Mouse (Mus musculus): Measurements from ENCODE around the gene Cldn20. TPM values are rescaled to one million over a fixed set of nuclear protein-coding genes. Genes with fewer than 3 reads are reported as not detected.

The Cldn20 gene
- total and polyA plus RNA-seq, 3 experiments: 0.31 to 0.52 TPM; not detected in 1

DNA sequence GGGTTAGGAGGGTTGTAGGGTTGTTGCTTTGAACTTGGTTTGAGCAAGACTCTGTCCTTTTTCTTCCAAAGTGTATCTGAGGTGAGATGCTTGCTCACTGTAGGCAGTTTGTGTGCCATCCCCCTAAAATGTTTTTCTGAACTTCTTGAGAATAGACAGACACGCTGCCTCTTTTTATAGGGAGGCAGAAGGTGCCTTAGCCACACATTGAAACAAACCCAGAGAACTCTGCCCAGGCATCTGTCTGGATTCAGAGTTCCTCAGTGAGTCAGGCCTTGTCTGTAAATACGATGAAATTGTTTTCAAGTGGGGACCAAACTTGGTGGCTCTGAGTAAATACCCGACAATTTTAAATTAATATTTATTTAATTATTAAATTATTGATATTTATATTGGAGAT lies 33.8 kb upstream of the Cldn20 start:
- no peak for DNase-seq (ENCODE audit: low read depth, low spot score)
- Histone ChIP-seq H3K4me1 (ENCODE audit: control insufficient read depth in 1 of 2, insufficient read depth in 2 of 2, low read length in 2 of 2) (0 out of 4 replicates have a peak, but pooled peaks cover 0 to 2% of the 10 kb centered on the region in 2 experiments), H3K9ac (ENCODE audit: control insufficient read depth, low read depth, low read length, poor library complexity, severe bottlenecking) (no peak overlapping the region), H3K27ac (ENCODE audit: control insufficient read depth, low read depth, low read length) (no peak overlapping the region), H3K27me3 (ENCODE audit: control insufficient read depth in 1 of 2, insufficient read depth in 2 of 2, low read length in 2 of 2) (no peaks in the 10 kb centered on the region), H3K4me3 (ENCODE audit: control insufficient read depth in 1 of 2, insufficient read depth in 1 of 2, low read depth in 2 of 2, low read length in 2 of 2) (no peak overlapping the region), H3K36me3 (ENCODE audit: control insufficient read depth in 1 of 2, insufficient read depth in 2 of 2, low read length in 2 of 2) (no peaks in the 10 kb centered on the region), H3K79me2 (ENCODE audit: control insufficient read depth, insufficient read depth, low read length, poor library complexity) (no peaks in the 10 kb centered on the region), H3K9me3 (replicated peaks; ENCODE audit: insufficient read depth, low read length) (no peaks in the 10 kb centered on the region)
- TF ChIP-seq NELFE (IDR thresholded peaks at IDR 0.05; ENCODE audit: low read depth, low read length) (no peak), SMC3 (IDR thresholded peaks at IDR 0.05; ENCODE audit: low read depth, low read length) (no peak), POLR2AphosphoS2 (IDR thresholded peaks at IDR 0.05; ENCODE audit: low read length) (no peak), ZKSCAN1 (IDR thresholded peaks at IDR 0.05; ENCODE audit: low read depth, low read length) (no peak), GABPA (IDR thresholded peaks at IDR 0.05; ENCODE audit: low read depth, low read length) (no peak)

DNA sequence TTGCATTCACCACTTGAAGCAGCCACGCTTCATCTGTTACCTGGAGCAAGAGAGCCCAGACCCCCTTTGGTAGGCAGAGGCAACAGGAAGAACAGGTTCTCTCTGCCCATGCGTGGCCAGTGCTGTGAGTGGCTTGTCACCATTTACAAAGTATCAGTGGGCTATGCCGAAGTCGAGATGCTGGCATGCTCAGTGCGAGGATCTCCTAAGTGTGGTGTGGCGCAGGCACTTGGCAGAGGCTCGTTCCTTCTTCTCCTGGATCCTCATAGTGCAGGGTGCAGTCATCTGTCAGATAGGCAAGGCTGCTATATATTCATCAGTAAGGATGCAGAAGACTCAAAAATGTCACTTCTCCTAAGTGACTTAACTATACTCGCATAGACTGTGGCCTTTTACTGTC lies 32.9 kb upstream of the Cldn20 start:
- Histone ChIP-seq H3K4me1 (ENCODE audit: control insufficient read depth in 1 of 2, insufficient read depth in 2 of 2, low read length in 2 of 2) (0 out of 4 replicates have a peak, but pooled peaks cover 0 to 2% of the 10 kb centered on the region in 2 experiments), H3K27ac (ENCODE audit: control insufficient read depth, low read depth, low read length) (no peak overlapping the region), H3K9me3 (replicated peaks; ENCODE audit: insufficient read depth, low read length) (no peaks in the 10 kb centered on the region), H3K36me3 (ENCODE audit: control insufficient read depth in 1 of 2, insufficient read depth in 2 of 2, low read length in 2 of 2) (no peaks in the 10 kb centered on the region), H3K27me3 (ENCODE audit: control insufficient read depth in 1 of 2, insufficient read depth in 2 of 2, low read length in 2 of 2) (no peaks in the 10 kb centered on the region), H3K79me2 (ENCODE audit: control insufficient read depth, insufficient read depth, low read length, poor library complexity) (no peaks in the 10 kb centered on the region), H3K9ac (ENCODE audit: control insufficient read depth, low read depth, low read length, poor library complexity, severe bottlenecking) (no peak overlapping the region), H3K4me3 (ENCODE audit: control insufficient read depth in 1 of 2, insufficient read depth in 1 of 2, low read depth in 2 of 2, low read length in 2 of 2) (no peak overlapping the region)
- TF ChIP-seq NRF1 (IDR thresholded peaks at IDR 0.05; ENCODE audit: insufficient read depth, low read depth, low read length, poor library complexity, severe bottlenecking) (no peak), JUND (IDR thresholded peaks at IDR 0.05; ENCODE audit: low read depth, low read length) (no peak), CHD1 (IDR thresholded peaks at IDR 0.05; ENCODE audit: low read depth, low read length) (no peak), ZMIZ1 (IDR thresholded peaks at IDR 0.05; ENCODE audit: low read depth, low read length) (no peak), SIN3A (IDR thresholded peaks at IDR 0.05; ENCODE audit: low read length) (no peak), CHD2 (IDR thresholded peaks at IDR 0.05; ENCODE audit: low read length) (no peak), GABPA (IDR thresholded peaks at IDR 0.05; ENCODE audit: low read depth, low read length) (no peak), MXI1 (IDR thresholded peaks at IDR 0.05; ENCODE audit: low read depth, low read length) (no peak)
- DNase-seq (ENCODE audit: low read depth, low spot score): no peak

DNA sequence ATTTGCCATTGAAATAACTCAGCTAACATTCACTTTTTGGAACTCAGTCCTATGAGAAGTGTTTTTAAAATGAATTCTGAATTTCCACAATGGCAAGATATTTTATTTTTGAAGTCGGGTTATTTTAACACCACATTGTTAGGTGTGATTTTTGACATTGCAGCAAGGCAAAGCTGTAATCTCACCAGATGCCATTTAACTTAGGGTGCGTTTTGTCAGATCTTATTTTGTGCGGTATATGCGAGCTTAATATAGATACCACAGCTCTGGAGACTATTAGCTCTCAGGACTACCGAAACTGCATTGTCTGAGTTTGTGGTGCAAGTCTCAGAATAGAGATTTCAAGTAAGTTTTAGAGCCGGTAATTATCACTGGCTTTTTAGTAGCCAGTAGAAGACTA lies 32.3 kb upstream of the Cldn20 start:
- 0 out of 4 replicates have a peak, but pooled peaks cover 0 to 2% of the 10 kb centered on the region in 2 experiments for H3K4me1 ChIP-seq (ENCODE audit: control insufficient read depth in 1 of 2, insufficient read depth in 2 of 2, low read length in 2 of 2)
- H3K9me3 ChIP-seq (replicated peaks; ENCODE audit: insufficient read depth, low read length): no peaks in the 10 kb centered on the region
- H3K9ac ChIP-seq (ENCODE audit: control insufficient read depth, low read depth, low read length, poor library complexity, severe bottlenecking): no peak overlapping the region
- no peaks in the 10 kb centered on the region for H3K27me3 ChIP-seq (ENCODE audit: control insufficient read depth in 1 of 2, insufficient read depth in 2 of 2, low read length in 2 of 2)
- no peak for TF ChIP-seq SIN3A (IDR thresholded peaks at IDR 0.05; ENCODE audit: low read length)
- TF ChIP-seq CTCF (IDR thresholded peaks at IDR 0.05 in 2 of 3, conservative IDR thresholded peaks at IDR 0.05 in 1 of 3; ENCODE audit: control insufficient read depth in 1 of 3, insufficient read depth in 1 of 3, low read depth in 2 of 3, low read length in 3 of 3, poor library complexity in 1 of 3, severe bottlenecking in 1 of 3): no peak
- no peak for TF ChIP-seq MAFK (IDR thresholded peaks at IDR 0.05; ENCODE audit: borderline replicate concordance, low read depth, low read length)
- no peak for TF ChIP-seq ZNF384 (IDR thresholded peaks at IDR 0.05; ENCODE audit: low read depth, low read length)
- TF ChIP-seq JUND (IDR thresholded peaks at IDR 0.05; ENCODE audit: low read depth, low read length): no peak
- H3K27ac ChIP-seq (ENCODE audit: control insufficient read depth, low read depth, low read length): no peak overlapping the region
- H3K79me2 ChIP-seq (ENCODE audit: control insufficient read depth, insufficient read depth, low read length, poor library complexity): no peaks in the 10 kb centered on the region
- no peak overlapping the region for H3K4me3 ChIP-seq (ENCODE audit: control insufficient read depth in 1 of 2, insufficient read depth in 1 of 2, low read depth in 2 of 2, low read length in 2 of 2)
- H3K36me3 ChIP-seq (ENCODE audit: control insufficient read depth in 1 of 2, insufficient read depth in 2 of 2, low read length in 2 of 2): no peaks in the 10 kb centered on the region
- no peak for DNase-seq (ENCODE audit: low read depth, low spot score)
